Mouse (Mus musculus): Measurements from ENCODE around the gene Shisal2a. TPM values are rescaled to one million over a fixed set of nuclear protein-coding genes. Genes with fewer than 3 reads are reported as not detected.

Shisal2a gene
- polyA plus RNA-seq, 1 experiment from 2014 or later: 3.6 TPM

- Histone ChIP-seq H3K27me3 (replicated peaks; ENCODE audit: control insufficient read depth, insufficient read depth, low read length) (no peaks in the 10 kb centered on the region), H3K4me2 (ENCODE audit: low read length) (no peak overlapping the region), H3K4me1 (ENCODE audit: control insufficient read depth, insufficient read depth, low read length) (peaks cover 13% of the 10 kb centered on the region), H3K36me3 (ENCODE audit: control insufficient read depth, insufficient read depth, low read length) (no peaks in the 10 kb centered on the region), H3K9me3 (replicated peaks; ENCODE audit: control insufficient read depth, low read length) (no peaks in the 10 kb centered on the region), H3K9ac (ENCODE audit: low read length) (no peak overlapping the region), H3K27ac (ENCODE audit: low read depth, low read length) (no peak overlapping the region), H3K4me3 (ENCODE audit: low read depth, low read length) (no peak overlapping the region)
- ATAC-seq (no peak), DNase-seq (ENCODE audit: low spot score) (no peak)
- WGBS: 45% methylated on average over 8 of the region's 8 CpGs
These were observed 33.2 kb downstream of the Shisal2a start for GRCm38 (mm10) chr4:108349836-108350547.

DNA sequence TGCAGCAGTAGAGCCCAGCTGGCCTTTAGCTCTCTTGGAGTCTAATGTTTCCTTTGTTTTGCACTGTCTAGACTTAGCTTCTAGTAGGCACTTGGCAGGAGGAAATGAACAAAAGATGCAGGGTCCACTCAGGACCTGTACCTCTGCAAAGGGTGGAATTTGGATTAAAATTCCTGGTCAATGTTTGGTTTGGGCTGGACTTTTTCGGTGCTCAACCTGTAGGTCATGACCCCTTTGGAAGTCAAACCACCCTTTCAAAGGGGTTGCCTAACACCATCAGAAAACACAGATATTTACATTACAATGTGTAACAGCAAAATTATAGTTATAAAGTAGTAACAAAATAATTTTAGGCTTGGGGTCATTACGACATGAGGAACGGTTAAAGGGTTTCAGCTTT, 34.1 kb downstream of the Shisal2a start:
- Histone ChIP-seq H3K9ac (ENCODE audit: low read length) (no peak overlapping the region), H3K9me3 (replicated peaks; ENCODE audit: control insufficient read depth, low read length) (no peaks in the 10 kb centered on the region), H3K4me3 (ENCODE audit: low read depth, low read length) (no peak overlapping the region), H3K4me2 (ENCODE audit: low read length) (no peak overlapping the region), H3K27ac (ENCODE audit: low read depth, low read length) (no peak overlapping the region), H3K4me1 (ENCODE audit: control insufficient read depth, insufficient read depth, low read length) (peaks cover 17% of the 10 kb centered on the region), H3K27me3 (replicated peaks; ENCODE audit: control insufficient read depth, insufficient read depth, low read length) (no peaks in the 10 kb centered on the region), H3K36me3 (ENCODE audit: control insufficient read depth, insufficient read depth, low read length) (no peaks in the 10 kb centered on the region)
- ATAC-seq: no peak
- WGBS: 90% methylated on average over 3 of the region's 3 CpGs
- no peak for DNase-seq (ENCODE audit: low spot score)

DNA sequence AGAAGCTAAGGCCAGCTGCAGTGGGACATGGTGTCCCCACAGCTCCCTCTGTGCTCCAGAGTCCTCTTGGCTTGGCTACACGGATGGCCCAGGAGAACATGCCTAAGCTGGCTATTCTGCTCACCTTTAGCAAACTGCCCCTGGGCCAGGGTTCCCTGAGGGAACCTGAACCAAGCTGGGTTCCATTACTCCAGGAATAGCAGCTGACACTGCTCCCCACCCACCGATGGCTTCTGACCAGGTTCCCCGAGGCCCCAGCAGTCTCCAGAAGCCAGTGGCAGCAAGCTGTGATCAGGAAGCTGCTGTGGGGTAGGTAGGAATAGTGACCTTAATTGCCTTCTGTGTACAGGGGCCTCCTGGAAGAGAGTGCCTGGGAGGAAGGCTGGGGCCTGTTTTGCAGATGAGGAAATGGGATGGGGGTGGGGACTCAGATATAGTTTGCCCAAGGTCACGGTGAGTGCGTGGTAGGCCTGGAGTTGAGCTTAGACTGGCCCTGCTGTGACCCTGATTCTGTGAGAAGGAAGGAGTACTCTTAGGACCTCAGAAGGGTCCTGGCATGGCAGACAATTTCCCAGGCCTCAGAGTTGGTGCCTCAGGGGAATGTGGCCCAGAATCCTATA, 34.8 kb downstream of the Shisal2a start:
- H3K9me3 ChIP-seq (replicated peaks; ENCODE audit: control insufficient read depth, low read length): no peaks in the 10 kb centered on the region
- no peaks in the 10 kb centered on the region for H3K36me3 ChIP-seq (ENCODE audit: control insufficient read depth, insufficient read depth, low read length)
- ATAC-seq (no peak), DNase-seq (ENCODE audit: low spot score) (no peak)
- H3K4me1 ChIP-seq (ENCODE audit: control insufficient read depth, insufficient read depth, low read length): peaks cover 17% of the 10 kb centered on the region
- H3K4me3 ChIP-seq (ENCODE audit: low read depth, low read length): no peak overlapping the region
- no peak overlapping the region for H3K27ac ChIP-seq (ENCODE audit: low read depth, low read length)
- no peak overlapping the region for H3K4me2 ChIP-seq (ENCODE audit: low read length)
- no peak overlapping the region for H3K9ac ChIP-seq (ENCODE audit: low read length)
- H3K27me3 ChIP-seq (replicated peaks; ENCODE audit: control insufficient read depth, insufficient read depth, low read length): no peaks in the 10 kb centered on the region
- WGBS: 82% methylated on average over 5 of the region's 5 CpGs

DNA sequence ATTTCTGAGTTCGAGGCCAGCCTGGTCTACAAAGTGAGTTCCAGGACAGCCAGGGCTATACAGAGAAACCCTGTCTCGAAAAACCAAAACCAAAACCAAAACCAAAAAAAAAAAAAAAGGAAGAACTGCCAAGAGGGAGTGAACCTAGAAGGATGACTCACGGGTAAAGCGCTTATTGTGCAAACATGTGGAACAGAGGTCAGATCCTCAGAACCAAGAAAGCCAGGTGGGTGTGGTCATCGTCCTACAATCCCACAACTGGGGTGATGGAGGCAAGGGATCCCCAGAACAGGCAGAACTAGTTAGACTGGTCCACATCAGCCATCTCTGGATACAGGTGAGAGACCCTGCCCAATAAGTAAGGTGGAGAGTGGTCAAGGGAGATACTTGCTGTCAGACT, 36.0 kb downstream of the Shisal2a start:
- peaks cover 17% of the 10 kb centered on the region for H3K4me1 ChIP-seq (ENCODE audit: control insufficient read depth, insufficient read depth, low read length)
- no peak overlapping the region for H3K4me2 ChIP-seq (ENCODE audit: low read length)
- WGBS: 93% methylated on average over 5 of the region's 5 CpGs
- no peaks in the 10 kb centered on the region for H3K9me3 ChIP-seq (replicated peaks; ENCODE audit: control insufficient read depth, low read length)
- ATAC-seq (no peak), DNase-seq (ENCODE audit: low spot score) (no peak)
- no peak overlapping the region for H3K4me3 ChIP-seq (ENCODE audit: low read depth, low read length)
- H3K27ac ChIP-seq (ENCODE audit: low read depth, low read length): no peak overlapping the region
- no peaks in the 10 kb centered on the region for H3K27me3 ChIP-seq (replicated peaks; ENCODE audit: control insufficient read depth, insufficient read depth, low read length)
- no peaks in the 10 kb centered on the region for H3K36me3 ChIP-seq (ENCODE audit: control insufficient read depth, insufficient read depth, low read length)
- H3K9ac ChIP-seq (ENCODE audit: low read length): no peak overlapping the region

- no peak for DNase-seq (ENCODE audit: low spot score)
- no peak overlapping the region for H3K4me2 ChIP-seq (ENCODE audit: low read length)
- H3K4me3 ChIP-seq (ENCODE audit: low read depth, low read length): no peak overlapping the region
- H3K27ac ChIP-seq (ENCODE audit: low read depth, low read length): no peak overlapping the region
- no peaks in the 10 kb centered on the region for H3K27me3 ChIP-seq (replicated peaks; ENCODE audit: control insufficient read depth, insufficient read depth, low read length)
- H3K36me3 ChIP-seq (ENCODE audit: control insufficient read depth, insufficient read depth, low read length): no peaks in the 10 kb centered on the region
- H3K9me3 ChIP-seq (replicated peaks; ENCODE audit: control insufficient read depth, low read length): no peaks in the 10 kb centered on the region
- no peak for ATAC-seq
- WGBS: 20% methylated on average over 5 of the region's 5 CpGs
- H3K9ac ChIP-seq (ENCODE audit: low read length): no peak overlapping the region
- H3K4me1 ChIP-seq (ENCODE audit: control insufficient read depth, insufficient read depth, low read length): peaks cover 10% of the 10 kb centered on the region
These were observed 37.3 kb downstream of the Shisal2a start for GRCm38 (mm10) chr4:108345826-108346225.

- H3K4me3 ChIP-seq (ENCODE audit: low read depth, low read length): no peak overlapping the region
- H3K9me3 ChIP-seq (replicated peaks; ENCODE audit: control insufficient read depth, low read length): no peaks in the 10 kb centered on the region
- H3K9ac ChIP-seq (ENCODE audit: low read length): 0 out of 2 replicates have a peak overlapping the region, but pooled peaks have one; percentile 21
- H3K27me3 ChIP-seq (replicated peaks; ENCODE audit: control insufficient read depth, insufficient read depth, low read length): no peaks in the 10 kb centered on the region
- 0 out of 2 replicates have a peak overlapping the region, but pooled peaks have one; percentile 9 for H3K27ac ChIP-seq (ENCODE audit: low read depth, low read length)
- 6% methylated on average over 7 of the region's 7 CpGs for WGBS
- 0 out of 2 replicates have a peak, but pooled peaks cover 5% of the 10 kb centered on the region for H3K36me3 ChIP-seq (ENCODE audit: control insufficient read depth, insufficient read depth, low read length)
- ATAC-seq (no peak), DNase-seq (ENCODE audit: low spot score) (no peak)
- no peak overlapping the region for H3K4me2 ChIP-seq (ENCODE audit: low read length)
- H3K4me1 ChIP-seq (ENCODE audit: control insufficient read depth, insufficient read depth, low read length): peaks cover 3% of the 10 kb centered on the region; the same call in 1 of the 2 replicates
These were observed 38.5 kb downstream of the Shisal2a start for GRCm38 (mm10) chr4:108344631-108345083.

- no peaks in the 10 kb centered on the region for H3K27me3 ChIP-seq (replicated peaks; ENCODE audit: control insufficient read depth, insufficient read depth, low read length)
- no peak overlapping the region for H3K9ac ChIP-seq (ENCODE audit: low read length)
- H3K27ac ChIP-seq (ENCODE audit: low read depth, low read length): no peak overlapping the region
- H3K4me2 ChIP-seq (ENCODE audit: low read length): no peak overlapping the region
- H3K4me1 ChIP-seq (ENCODE audit: control insufficient read depth, insufficient read depth, low read length): no peaks in the 10 kb centered on the region
- no peak overlapping the region for H3K4me3 ChIP-seq (ENCODE audit: low read depth, low read length)
- ATAC-seq: peak; percentile 85
- H3K9me3 ChIP-seq (replicated peaks; ENCODE audit: control insufficient read depth, low read length): no peaks in the 10 kb centered on the region
- H3K36me3 ChIP-seq (ENCODE audit: control insufficient read depth, insufficient read depth, low read length): peaks cover 31% of the 10 kb centered on the region
- WGBS: 23% methylated on average over 4 of the region's 4 CpGs
- DNase-seq (ENCODE audit: low spot score): peak; percentile 91
These were observed 43.9 kb downstream of the Shisal2a start for GRCm38 (mm10) chr4:108339277-108339690.

GRCm38 (mm10) chr4:108338811-108339210, 44.3 kb downstream of the Shisal2a start:
- DNase-seq (ENCODE audit: low spot score) (no peak), ATAC-seq (peak; percentile 16; the same call in 1 of the 2 replicates)
- no peak overlapping the region for H3K4me3 ChIP-seq (ENCODE audit: low read depth, low read length)
- 0 out of 2 replicates have a peak overlapping the region, but pooled peaks have one; percentile 27 for H3K27ac ChIP-seq (ENCODE audit: low read depth, low read length)
- WGBS: 46% methylated on average over 10 of the region's 10 CpGs
- no peaks in the 10 kb centered on the region for H3K4me1 ChIP-seq (ENCODE audit: control insufficient read depth, insufficient read depth, low read length)
- no peaks in the 10 kb centered on the region for H3K27me3 ChIP-seq (replicated peaks; ENCODE audit: control insufficient read depth, insufficient read depth, low read length)
- no peaks in the 10 kb centered on the region for H3K9me3 ChIP-seq (replicated peaks; ENCODE audit: control insufficient read depth, low read length)
- H3K9ac ChIP-seq (ENCODE audit: low read length): no peak overlapping the region
- peaks cover 35% of the 10 kb centered on the region for H3K36me3 ChIP-seq (ENCODE audit: control insufficient read depth, insufficient read depth, low read length)
- no peak overlapping the region for H3K4me2 ChIP-seq (ENCODE audit: low read length)

- DNase-seq (ENCODE audit: low spot score) (no peak), ATAC-seq (no peak)
- H3K36me3 ChIP-seq (ENCODE audit: control insufficient read depth, insufficient read depth, low read length): peaks cover 38% of the 10 kb centered on the region
- H3K9me3 ChIP-seq (replicated peaks; ENCODE audit: control insufficient read depth, low read length): no peaks in the 10 kb centered on the region
- 0 out of 2 replicates have a peak overlapping the region, but pooled peaks have one; percentile 30 for H3K27ac ChIP-seq (ENCODE audit: low read depth, low read length)
- H3K4me1 ChIP-seq (ENCODE audit: control insufficient read depth, insufficient read depth, low read length): no peaks in the 10 kb centered on the region
- no peak overlapping the region for H3K9ac ChIP-seq (ENCODE audit: low read length)
- H3K4me2 ChIP-seq (ENCODE audit: low read length): no peak overlapping the region
- H3K27me3 ChIP-seq (replicated peaks; ENCODE audit: control insufficient read depth, insufficient read depth, low read length): no peaks in the 10 kb centered on the region
- WGBS: 56% methylated on average over 9 of the region's 9 CpGs
- no peak overlapping the region for H3K4me3 ChIP-seq (ENCODE audit: low read depth, low read length)
These were observed 44.8 kb downstream of the Shisal2a start for GRCm38 (mm10) chr4:108338321-108338733.

Data from forebrain, embryonic 14.5 days (tissue).